Mouse (Mus musculus): ENCODE data around the gene Erc2. TPM values are rescaled to one million over a fixed set of nuclear protein-coding genes. Genes with fewer than 3 reads are reported as not detected.

Erc2 gene
- polyA plus RNA-seq, 1 experiment: 0.90 TPM

- H3K79me2 ChIP-seq (ENCODE audit: control insufficient read depth, insufficient read depth): no peaks in the 10 kb centered on the region
- no peaks in the 10 kb centered on the region for H3K36me3 ChIP-seq (ENCODE audit: control insufficient read depth, insufficient read depth)
- no peaks in the 10 kb centered on the region for H3K27me3 ChIP-seq (ENCODE audit: control insufficient read depth, insufficient read depth, insufficient read length)
- no peak overlapping the region for H3ac ChIP-seq (ENCODE audit: control insufficient read depth, insufficient read length, low read depth)
- TF ChIP-seq USF1 (IDR thresholded peaks at IDR 0.05; ENCODE audit: low read depth) (no peak), MAX (IDR thresholded peaks at IDR 0.05) (no peak)
- no peaks in the 10 kb centered on the region for H3K79me3 ChIP-seq (ENCODE audit: low read depth)
- no peak overlapping the region for H3K4me3 ChIP-seq (ENCODE audit: insufficient read depth, poor library complexity, severe bottlenecking)
Measured at GRCm38 (mm10) chr14:28035013-28035412, 412.8 kb downstream of the Erc2 start.

GRCm38 (mm10) chr14:28043095-28043494 lies 420.9 kb downstream of the Erc2 start:
- TF ChIP-seq MYOD1 (IDR thresholded peaks at IDR 0.05; ENCODE audit: control insufficient read depth, insufficient read length, low read depth) (no peak), FOSL1 (IDR thresholded peaks at IDR 0.05; ENCODE audit: insufficient read depth, low read length, poor library complexity, severe bottlenecking) (no peak), CEBPB (IDR thresholded peaks at IDR 0.05; ENCODE audit: low read depth) (no peak), USF1 (IDR thresholded peaks at IDR 0.05; ENCODE audit: low read depth) (no peak), CTCF (IDR thresholded peaks at IDR 0.05; ENCODE audit: control insufficient read depth, insufficient read depth, insufficient read length) (no peak), MYOG (IDR thresholded peaks at IDR 0.05; ENCODE audit: control insufficient read depth, extremely low read depth, insufficient read length) (no peak), MAX (IDR thresholded peaks at IDR 0.05) (no peak)
- H3K36me3 ChIP-seq (ENCODE audit: control insufficient read depth, insufficient read depth): no peaks in the 10 kb centered on the region
- H3K79me2 ChIP-seq (ENCODE audit: control insufficient read depth, insufficient read depth): no peaks in the 10 kb centered on the region

GRCm38 (mm10) chr14:28051646-28052045 lies 429.4 kb downstream of the Erc2 start:
- no peak overlapping the region for H3ac ChIP-seq (ENCODE audit: control insufficient read depth, insufficient read length, low read depth)
- H3K36me3 ChIP-seq (ENCODE audit: control insufficient read depth, insufficient read depth): no peaks in the 10 kb centered on the region
- no peaks in the 10 kb centered on the region for H3K27me3 ChIP-seq (ENCODE audit: control insufficient read depth, insufficient read depth, insufficient read length)
- H3K4me3 ChIP-seq (ENCODE audit: insufficient read depth, poor library complexity, severe bottlenecking): no peak overlapping the region
- TF ChIP-seq MYOG (IDR thresholded peaks at IDR 0.05; ENCODE audit: control insufficient read depth, extremely low read depth, insufficient read length): no peak
- no peak for TF ChIP-seq USF1 (IDR thresholded peaks at IDR 0.05; ENCODE audit: low read depth)
- no peak for TF ChIP-seq FOSL1 (IDR thresholded peaks at IDR 0.05; ENCODE audit: insufficient read depth, low read length, poor library complexity, severe bottlenecking)
- no peak for TF ChIP-seq MAX (IDR thresholded peaks at IDR 0.05)
- TF ChIP-seq CTCF (IDR thresholded peaks at IDR 0.05; ENCODE audit: control insufficient read depth, insufficient read depth, insufficient read length): no peak
- TF ChIP-seq MYOD1 (IDR thresholded peaks at IDR 0.05; ENCODE audit: control insufficient read depth, insufficient read length, low read depth): no peak
- TF ChIP-seq CEBPB (IDR thresholded peaks at IDR 0.05; ENCODE audit: low read depth): no peak
- H3K79me2 ChIP-seq (ENCODE audit: control insufficient read depth, insufficient read depth): no peaks in the 10 kb centered on the region
- H3K79me3 ChIP-seq (ENCODE audit: low read depth): no peaks in the 10 kb centered on the region

More at GRCm38 (mm10) chr14:28043095-28043494, 420.9 kb downstream of the Erc2 start:
- Histone ChIP-seq H3ac (ENCODE audit: control insufficient read depth, insufficient read length, low read depth) (no peak overlapping the region), H3K79me3 (ENCODE audit: low read depth) (no peaks in the 10 kb centered on the region), H3K4me3 (ENCODE audit: insufficient read depth, poor library complexity, severe bottlenecking) (no peak overlapping the region), H3K27me3 (ENCODE audit: control insufficient read depth, insufficient read depth, insufficient read length) (no peaks in the 10 kb centered on the region)

- Histone ChIP-seq H3K27me3 (ENCODE audit: control insufficient read depth, insufficient read depth, insufficient read length) (no peaks in the 10 kb centered on the region), H3K79me3 (ENCODE audit: low read depth) (no peaks in the 10 kb centered on the region), H3K79me2 (ENCODE audit: control insufficient read depth, insufficient read depth) (no peaks in the 10 kb centered on the region), H3K4me3 (ENCODE audit: insufficient read depth, poor library complexity, severe bottlenecking) (no peak overlapping the region), H3K36me3 (ENCODE audit: control insufficient read depth, insufficient read depth) (no peaks in the 10 kb centered on the region), H3ac (ENCODE audit: control insufficient read depth, insufficient read length, low read depth) (no peak overlapping the region)
- TF ChIP-seq MYOG (IDR thresholded peaks at IDR 0.05; ENCODE audit: control insufficient read depth, extremely low read depth, insufficient read length) (no peak), MAX (IDR thresholded peaks at IDR 0.05) (no peak), MYOD1 (IDR thresholded peaks at IDR 0.05; ENCODE audit: control insufficient read depth, insufficient read length, low read depth) (no peak), CEBPB (IDR thresholded peaks at IDR 0.05; ENCODE audit: low read depth) (no peak), FOSL1 (IDR thresholded peaks at IDR 0.05; ENCODE audit: insufficient read depth, low read length, poor library complexity, severe bottlenecking) (no peak), USF1 (IDR thresholded peaks at IDR 0.05; ENCODE audit: low read depth) (no peak), CTCF (IDR thresholded peaks at IDR 0.05; ENCODE audit: control insufficient read depth, insufficient read depth, insufficient read length) (no peak)
Measured at GRCm38 (mm10) chr14:28057159-28057884, 435.1 kb downstream of the Erc2 start.

- no peaks in the 10 kb centered on the region for H3K36me3 ChIP-seq (ENCODE audit: control insufficient read depth, insufficient read depth)
- H3K27me3 ChIP-seq (ENCODE audit: control insufficient read depth, insufficient read depth, insufficient read length): no peaks in the 10 kb centered on the region
- H3ac ChIP-seq (ENCODE audit: control insufficient read depth, insufficient read length, low read depth): no peak overlapping the region
- no peaks in the 10 kb centered on the region for H3K79me2 ChIP-seq (ENCODE audit: control insufficient read depth, insufficient read depth)
- H3K4me3 ChIP-seq (ENCODE audit: insufficient read depth, poor library complexity, severe bottlenecking): no peak overlapping the region
- TF ChIP-seq USF1 (IDR thresholded peaks at IDR 0.05; ENCODE audit: low read depth): no peak
- no peak for TF ChIP-seq FOSL1 (IDR thresholded peaks at IDR 0.05; ENCODE audit: insufficient read depth, low read length, poor library complexity, severe bottlenecking)
- TF ChIP-seq CTCF (IDR thresholded peaks at IDR 0.05; ENCODE audit: control insufficient read depth, insufficient read depth, insufficient read length): no peak
- TF ChIP-seq MYOG (IDR thresholded peaks at IDR 0.05; ENCODE audit: control insufficient read depth, extremely low read depth, insufficient read length): no peak
- TF ChIP-seq MYOD1 (IDR thresholded peaks at IDR 0.05; ENCODE audit: control insufficient read depth, insufficient read length, low read depth): no peak
- no peak for TF ChIP-seq MAX (IDR thresholded peaks at IDR 0.05)
- H3K79me3 ChIP-seq (ENCODE audit: low read depth): no peaks in the 10 kb centered on the region
Measured at GRCm38 (mm10) chr14:28057885-28058860, 435.9 kb downstream of the Erc2 start.
